Mouse (Mus musculus) adrenal gland, postnatal 14 days (tissue): ENCODE measurements around the gene Itgae. TPM values are rescaled to one million over a fixed set of nuclear protein-coding genes. Genes with fewer than 3 reads are reported as not detected.

Experiments used
- DNase-seq: peaks from one replicate; pipeline ENCODE4 v3.0.0; 2021; ENCODE audit warnings: mixed read lengths
- total RNA-seq: library from RNA; stranded (reverse); gene quantifications from 2 replicates; pipeline ENCODE4 v1.2.3, GENCODE M21; 2021

Gene Itgae
- total RNA-seq, 1 experiment from 2014 or later = 0.30 TPM

DNA sequence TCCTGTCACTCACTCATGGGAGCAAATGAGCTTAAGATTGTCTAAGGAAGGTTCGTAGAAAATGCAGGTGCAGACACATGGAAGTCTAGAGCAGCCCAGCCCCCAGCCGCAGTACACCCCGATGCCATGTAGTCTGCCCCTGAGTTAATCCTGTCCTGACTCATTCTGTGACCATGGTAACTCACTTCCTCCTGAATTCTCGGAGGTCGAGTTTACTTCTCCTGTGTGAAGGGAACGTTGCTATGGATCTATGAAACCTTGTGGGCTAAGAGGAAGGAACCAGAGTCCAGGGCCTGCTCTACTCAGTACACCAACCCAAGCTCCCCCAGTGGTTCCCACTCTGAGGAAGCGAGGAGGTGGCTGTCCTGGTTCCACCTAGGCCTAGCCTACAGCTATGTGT, 2.5 kb downstream of the Itgae start:
- no peak for DNase-seq

DNA sequence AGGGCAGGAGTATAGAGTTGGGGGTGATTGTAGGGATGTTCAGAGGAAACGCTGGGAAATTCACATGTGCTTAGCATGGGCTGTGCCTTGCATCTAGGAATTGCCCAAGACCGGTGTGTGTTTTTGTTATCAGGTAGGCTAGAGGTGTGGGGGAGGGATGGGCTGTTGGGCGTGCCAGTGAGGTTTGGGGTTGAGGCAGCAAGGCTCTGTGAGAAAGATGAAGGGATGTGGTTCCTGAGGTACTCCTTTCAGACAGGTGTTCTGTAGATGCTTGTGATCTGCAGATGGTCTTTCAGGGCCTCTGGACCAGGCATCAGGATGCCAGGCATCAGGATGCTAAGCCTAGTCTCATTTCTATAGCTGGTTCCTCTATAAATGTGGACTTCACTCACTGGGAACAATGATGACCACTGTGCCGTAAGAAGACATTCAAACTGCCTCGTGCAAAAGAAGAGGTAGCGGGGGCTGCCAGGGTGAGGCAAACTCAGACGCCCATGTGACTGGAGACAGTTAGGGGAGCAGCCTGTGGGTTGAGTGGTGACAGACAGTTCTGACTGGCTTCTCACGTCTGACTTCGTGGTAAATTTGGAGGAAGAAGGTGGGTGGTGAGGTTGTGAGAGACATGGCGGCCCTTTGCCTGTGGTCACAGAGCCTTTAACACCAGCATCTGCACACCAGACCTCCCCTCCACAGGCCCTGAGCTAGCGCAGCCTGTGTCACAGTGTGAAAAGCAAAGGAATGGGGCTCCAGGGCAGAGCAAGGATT, 4.0 kb downstream of the Itgae start:
- no peak for DNase-seq

GRCm38 (mm10) chr11:73098860-73099259, 8.5 kb downstream of the Itgae start:
- DNase-seq = no peak

- DNase-seq = no peak
These were observed 9.8 kb downstream of the Itgae start for GRCm38 (mm10) chr11:73099976-73100750.

- DNase-seq = no peak
These were observed 10.9 kb downstream of the Itgae start for GRCm38 (mm10) chr11:73101308-73101707.

DNA sequence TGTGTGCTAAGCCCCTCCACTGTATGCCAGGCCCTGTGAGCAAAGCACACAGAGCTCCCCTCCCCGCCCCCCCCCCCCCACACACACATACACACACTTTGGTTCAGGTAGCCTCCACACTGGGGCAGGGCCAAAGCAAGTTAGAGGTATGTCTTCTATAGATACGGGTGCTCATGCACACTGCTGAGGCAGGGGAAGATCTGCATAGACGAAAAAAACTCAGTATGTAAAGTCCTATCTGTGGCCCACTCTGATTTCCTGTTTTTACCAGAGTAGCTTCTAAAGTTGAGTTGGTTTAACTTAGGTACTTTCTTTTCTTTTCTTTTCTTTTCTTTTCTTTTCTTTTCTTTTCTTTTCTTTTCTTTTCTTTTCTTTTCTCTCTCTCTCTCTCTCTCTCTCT, 14.9 kb downstream of the Itgae start:
- DNase-seq = no peak

GRCm38 (mm10) chr11:73107358-73107757, 17.0 kb downstream of the Itgae start:
- peak; percentile 64 for DNase-seq

DNA sequence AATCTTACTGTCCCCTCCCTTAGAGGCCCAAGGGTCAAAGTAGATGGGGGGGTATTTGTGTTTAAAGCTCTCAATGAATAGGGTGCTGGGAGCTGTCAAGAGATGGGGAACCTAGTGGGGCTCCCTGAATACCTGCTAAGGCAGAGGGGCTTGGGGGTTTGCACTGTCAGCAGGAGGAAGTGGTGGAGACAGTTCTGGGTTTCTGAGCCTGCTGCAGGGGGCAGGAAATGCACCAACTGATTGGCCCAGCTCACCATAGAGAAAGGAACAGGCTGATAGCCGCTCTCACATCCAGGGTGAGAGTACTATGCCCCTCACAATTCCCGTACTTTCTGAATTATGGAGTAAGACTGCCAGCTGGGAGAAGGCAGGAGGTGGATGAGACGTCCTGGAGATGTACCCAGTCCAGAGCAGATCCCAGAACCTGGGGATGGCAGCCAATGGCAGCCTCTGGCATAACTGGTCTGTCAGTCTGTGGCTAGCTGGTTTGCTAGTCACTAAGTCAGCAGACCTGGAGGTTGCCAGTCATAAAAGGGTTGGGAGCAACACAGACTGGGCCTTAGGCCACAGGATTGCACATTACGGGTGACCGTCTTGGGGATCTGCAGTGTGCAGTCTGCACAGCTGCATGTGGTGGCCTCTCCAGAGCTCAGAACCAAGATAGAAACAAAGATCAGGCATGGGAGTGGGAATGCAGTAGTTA, 18.0 kb downstream of the Itgae start:
- peak; percentile 45 for DNase-seq

GRCm38 (mm10) chr11:73108898-73109625, 18.7 kb downstream of the Itgae start:
- DNase-seq = peak; percentile 69

GRCm38 (mm10) chr11:73109941-73110340, 19.6 kb downstream of the Itgae start:
- DNase-seq = peak; percentile 20

- DNase-seq = no peak
These were observed 21.0 kb downstream of the Itgae start for GRCm38 (mm10) chr11:73111414-73111813.

GRCm38 (mm10) chr11:73126495-73126894, 36.1 kb downstream of the Itgae start:
- no peak for DNase-seq

GRCm38 (mm10) chr11:73131020-73131419, 40.6 kb downstream of the Itgae start:
- no peak for DNase-seq

DNA sequence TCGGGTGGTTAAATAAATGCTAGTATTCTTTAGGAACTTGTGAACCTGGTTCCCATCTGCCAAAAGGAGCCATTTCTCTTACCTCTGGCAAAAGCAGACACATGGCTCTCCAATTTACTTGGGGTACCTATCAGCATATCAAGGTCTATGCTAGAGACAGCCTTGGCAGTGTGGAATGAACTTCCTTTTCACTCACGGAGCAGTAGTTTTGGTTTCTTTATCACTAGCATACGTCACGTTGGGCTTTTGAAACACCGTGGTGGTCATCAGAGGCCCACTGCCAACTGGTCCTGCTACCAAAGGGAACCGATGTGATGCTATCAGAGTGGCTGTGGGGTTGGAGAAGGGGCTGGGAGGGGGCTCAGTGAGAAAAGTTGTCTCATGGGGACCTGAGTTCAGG, 42.6 kb downstream of the Itgae start:
- DNase-seq = no peak

GRCm38 (mm10) chr11:73134222-73134621, 43.8 kb downstream of the Itgae start:
- DNase-seq = no peak

- DNase-seq = no peak
These were observed 46.2 kb downstream of the Itgae start for GRCm38 (mm10) chr11:73136587-73136986.

DNA sequence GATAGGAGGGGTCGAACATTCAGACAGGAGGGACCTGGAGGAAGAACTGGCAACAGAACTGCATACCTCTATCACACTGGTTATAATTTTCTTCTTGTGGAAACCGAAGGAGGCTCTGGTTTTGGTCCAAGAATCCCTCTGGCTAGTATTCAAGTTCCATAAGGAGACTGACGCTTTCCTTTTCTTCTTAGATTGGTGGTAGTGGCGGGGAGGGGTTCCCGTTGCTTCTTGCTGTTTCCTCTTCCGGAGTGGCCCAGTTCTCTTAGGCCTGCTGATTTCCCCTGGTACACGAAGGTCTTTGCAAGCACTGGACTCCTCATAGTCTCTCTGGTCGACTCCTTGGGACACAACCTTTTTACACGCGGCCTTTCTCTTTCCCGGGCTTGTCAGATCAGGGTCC, 46.7 kb downstream of the Itgae start:
- DNase-seq = no peak

DNA sequence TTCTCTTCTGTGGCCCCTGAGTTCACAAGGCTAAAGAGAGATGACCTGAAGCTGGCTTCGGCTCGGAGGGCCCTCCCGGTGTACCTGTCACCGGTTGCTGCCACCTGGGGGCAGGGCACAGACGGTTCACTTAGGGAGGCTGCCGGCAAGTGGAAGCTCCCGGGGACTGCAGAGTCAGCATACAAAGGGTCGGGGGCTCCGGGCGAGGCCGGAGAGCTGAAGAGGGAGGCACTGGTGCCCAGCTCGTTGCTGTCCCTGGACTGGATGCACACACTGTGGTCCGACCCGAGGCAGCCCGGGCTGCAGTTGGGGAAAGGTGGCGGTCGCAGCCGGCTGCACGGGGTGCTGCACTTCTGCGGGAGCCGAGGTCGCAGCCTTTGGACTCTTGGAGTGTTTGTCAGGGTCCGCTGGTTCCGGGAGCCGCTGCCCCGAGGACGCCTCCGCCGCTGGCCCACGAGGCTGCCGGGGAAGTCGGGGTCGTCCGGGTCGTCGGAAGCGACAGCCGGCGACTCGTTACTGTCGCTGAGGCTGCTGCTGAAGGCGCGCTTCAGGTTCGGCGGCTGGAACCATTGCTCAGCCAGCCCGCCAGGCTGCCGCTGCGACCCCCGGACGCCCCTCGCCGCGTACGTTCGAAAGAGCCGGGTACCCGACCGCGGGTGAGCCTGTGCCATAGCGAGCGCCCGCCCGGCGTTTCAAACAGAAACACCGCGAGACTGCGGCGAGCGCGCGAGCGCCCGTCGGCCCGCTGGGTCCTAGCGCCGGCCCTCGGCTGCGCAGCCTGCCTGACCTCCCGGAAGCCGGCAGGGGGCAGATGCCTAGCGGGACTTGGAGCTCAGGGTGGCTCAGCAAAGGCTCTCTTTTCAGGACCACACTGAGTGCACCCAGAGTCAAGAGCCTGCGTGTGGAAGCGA, 47.5 kb downstream of the Itgae start, which contains the start of gene Haspin:
TSS of gene Haspin (minus strand) at position 704 of the 911 bp plus-strand sequence.
- DNase-seq = peak; percentile 96

- DNase-seq = peak; percentile 68
These were observed 53.9 kb downstream of the Itgae start for GRCm38 (mm10) chr11:73144261-73144681.

DNA sequence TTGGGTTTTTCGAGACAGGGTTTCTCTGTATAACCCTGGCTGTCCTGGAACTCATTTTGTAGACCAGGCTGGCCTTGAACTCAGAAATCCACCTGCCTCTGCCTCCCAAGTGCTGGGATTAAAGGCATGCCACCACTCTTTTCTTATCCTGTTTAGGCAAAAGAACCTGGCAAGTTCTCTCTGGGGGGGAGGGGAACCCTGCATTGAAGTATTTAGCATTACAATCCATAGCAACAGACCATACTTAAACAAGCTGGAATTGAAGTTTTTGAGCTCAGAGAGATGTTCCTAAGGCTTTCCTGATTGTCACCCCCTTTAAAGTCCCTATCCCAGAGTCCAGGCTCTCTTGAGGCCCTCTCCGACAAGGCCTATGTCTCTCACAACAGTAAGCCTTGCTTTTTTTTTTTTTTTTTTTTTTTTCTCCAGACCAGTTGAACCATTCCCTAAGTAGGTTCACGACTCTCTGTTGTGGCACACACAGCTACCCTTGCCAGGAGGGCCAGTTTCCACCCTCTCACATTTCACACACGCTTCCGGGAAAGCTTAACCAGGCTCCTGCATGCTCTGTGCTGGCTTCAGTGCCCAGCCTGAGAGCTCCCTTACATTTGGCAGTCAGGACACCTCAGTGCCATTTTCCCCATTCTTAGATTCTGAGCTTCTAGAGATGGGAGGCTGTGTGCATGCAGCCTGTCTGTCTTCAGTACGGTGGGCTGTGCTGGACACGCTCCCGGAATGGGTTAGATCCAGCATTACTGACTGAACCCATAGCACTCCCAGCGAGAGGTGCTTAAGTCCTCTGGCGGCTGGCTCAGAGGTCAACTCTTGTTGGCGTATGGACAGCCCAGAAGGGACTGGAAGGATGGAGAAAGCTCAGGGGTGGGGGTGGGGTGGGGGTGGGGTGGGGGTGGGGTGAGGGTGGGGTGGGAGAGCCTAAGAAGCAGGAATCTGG, 55.9 kb downstream of the Itgae start:
- DNase-seq = no peak
